Mouse (Mus musculus) retina, postnatal 7 days (tissue): ENCODE measurements around the gene Magi2.
"Not testable (repeated sequence)": the region's sequence is repeated elsewhere in the genome, so short reads cannot be mapped to it uniquely, and the experiment has no call there.

Source experiments
- DNase-seq: peaks from one replicate; pipeline ENCODE4 v3.0.0-alpha.2; 2012; ENCODE audit warnings: low read depth, low spot score

Gene Magi2

DNA sequence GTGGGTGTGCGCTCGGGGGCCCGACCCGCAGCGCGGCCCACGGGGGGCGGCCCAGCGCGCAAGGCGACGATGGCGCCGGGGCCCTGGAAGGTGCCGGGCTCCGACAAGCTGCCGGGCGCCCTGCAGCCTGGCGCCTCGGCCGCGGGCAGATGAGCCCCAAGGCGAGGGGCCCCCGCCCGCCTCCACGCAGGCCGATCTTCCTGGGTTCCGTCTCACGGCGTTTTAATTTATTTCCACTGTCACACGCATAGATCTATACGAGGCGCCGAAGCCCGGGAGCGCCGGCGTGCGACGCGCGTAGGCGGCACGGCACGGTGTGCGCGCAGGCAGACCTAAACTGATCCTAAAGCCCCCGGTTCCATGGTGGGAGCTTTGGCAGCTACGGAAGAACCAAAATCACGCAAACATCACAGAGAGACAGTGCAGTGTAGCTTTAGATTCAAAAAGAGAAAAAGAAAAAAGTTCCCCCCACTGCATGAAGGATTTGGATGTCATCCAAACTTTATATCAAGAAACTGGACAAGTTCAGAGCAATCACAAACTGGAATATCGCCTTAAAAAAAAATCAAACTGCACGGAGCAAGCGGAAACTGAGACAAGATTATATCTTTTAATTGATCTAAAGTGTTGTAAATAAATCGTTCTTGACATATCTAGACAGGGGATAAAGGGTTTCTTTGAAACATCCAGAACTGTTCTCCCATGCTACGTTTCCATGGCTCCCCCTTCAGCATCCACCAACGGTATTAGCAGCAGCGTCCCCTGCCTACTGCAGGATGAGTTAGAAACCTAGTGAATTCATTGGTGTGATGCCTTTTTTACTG is 1475.9 kb downstream of the Magi2 start:
- DNase-seq = peak; percentile 16

- no peak for DNase-seq
These were observed 1476.5 kb downstream of the Magi2 start for GRCm38 (mm10) chr5:20703304-20703700.

DNA sequence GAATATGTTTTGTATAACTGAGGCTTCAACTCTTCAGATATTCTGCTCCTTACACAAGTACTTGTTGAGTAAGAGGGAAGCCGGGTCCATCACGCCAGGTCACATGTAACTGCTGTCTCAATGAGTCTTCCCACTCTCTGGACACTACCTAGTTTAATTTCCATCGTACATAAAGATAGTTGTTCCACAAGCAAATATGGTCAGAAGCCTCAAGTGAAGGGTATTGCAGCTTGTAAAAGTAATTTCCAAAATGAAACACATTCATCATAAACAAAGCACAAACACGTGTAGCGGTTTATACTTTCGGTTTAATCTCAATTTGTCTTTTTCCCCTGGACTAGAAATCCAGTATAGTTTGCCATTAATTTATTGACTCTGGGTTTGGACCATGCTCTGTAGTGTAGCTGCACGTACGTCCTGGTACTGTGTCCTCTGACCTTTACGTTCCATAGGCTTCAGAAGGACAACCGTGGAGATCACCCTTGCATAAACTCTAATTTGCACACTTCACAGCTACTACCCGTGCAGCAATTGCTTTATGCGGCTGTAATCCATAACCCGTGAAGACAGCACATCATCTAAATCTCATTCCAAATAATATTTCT is 1477.2 kb downstream of the Magi2 start:
- DNase-seq = no peak

GRCm38 (mm10) chr5:20704886-20705285 is 1478.0 kb downstream of the Magi2 start:
- DNase-seq = no peak

DNA sequence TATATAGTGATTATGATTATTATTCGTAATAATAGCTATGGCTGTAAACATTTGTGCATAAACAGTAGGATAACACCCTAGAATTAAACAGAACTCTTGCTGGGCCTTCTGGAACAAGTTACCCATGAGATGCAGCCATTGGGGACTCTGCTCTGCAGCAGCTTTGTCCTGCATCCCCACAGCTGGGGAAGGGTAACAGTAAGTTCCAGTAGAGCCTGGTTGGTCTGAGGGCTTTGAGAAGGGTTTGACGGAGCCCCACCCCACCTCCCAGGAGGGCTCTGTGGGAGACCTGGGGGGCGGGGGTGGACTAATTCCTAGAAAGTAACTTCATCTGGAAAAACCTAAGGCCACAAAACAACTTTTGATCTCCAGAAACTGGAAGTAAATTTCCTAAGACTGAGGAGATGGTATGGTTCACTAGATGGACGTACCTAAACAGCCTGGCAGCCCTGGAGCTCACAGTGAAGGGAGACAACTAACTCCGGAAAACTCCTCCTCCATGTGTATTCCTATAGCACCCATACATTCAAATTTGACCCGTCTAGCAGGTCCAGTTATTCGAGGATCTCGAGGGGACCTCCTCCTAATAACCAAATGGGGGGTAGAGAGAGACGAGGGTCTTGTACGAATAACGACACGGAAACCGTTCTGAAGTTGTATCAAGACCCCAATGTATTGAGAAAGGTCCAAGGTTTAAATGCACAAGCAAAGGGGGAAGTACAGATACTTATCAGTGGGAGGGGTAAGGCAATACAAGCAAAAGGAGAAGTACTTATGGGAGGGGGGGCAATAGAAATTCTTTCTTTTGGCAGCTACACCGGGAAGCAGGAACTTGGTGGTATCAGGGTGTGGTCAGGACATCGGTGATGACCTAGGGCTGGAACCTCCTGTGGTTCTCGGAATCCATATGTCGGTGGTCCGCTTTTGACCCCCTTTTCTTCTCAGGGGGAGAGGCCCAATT is 1479.8 kb downstream of the Magi2 start:
- not testable (repeated sequence) for DNase-seq

DNA sequence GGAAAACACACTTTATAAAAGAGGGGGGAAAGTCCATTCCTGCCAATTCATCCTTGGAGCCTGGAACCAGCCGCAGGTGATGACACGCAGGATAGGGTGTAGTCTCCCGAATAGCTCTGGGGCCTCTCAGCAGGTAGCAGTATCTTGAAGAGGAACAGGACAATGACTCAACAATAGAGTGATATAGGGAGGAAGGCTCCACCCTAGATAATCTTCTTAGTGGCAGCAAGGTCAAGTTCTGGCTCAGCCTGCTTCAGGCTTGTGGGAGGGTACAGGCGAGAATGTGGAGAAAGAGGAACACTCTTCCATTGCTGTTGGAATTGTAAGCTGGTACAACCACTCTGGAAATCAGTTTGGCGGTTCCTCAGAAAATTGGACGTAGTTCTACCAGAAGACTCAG is 1484.0 kb downstream of the Magi2 start:
- DNase-seq = not testable (repeated sequence)

DNA sequence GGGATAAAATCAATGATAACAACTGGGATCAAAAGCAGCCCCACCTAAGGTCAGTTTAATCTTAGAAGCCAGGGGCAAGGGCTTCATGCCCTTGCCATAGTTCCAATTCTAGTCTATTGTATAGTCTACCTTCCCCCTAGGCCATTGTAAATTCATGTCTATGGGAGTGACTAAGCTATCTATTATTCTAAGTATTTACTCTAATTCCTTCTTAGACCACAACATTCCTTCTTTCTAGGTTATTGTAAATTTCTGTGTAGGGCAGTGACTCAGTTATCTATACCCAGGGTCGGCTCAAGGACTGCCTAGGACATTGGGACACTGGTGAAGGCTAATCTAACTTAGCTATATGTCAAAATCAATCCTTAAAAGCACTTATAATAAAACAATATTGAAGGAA is 1487.8 kb downstream of the Magi2 start:
- not testable (repeated sequence) for DNase-seq

DNA sequence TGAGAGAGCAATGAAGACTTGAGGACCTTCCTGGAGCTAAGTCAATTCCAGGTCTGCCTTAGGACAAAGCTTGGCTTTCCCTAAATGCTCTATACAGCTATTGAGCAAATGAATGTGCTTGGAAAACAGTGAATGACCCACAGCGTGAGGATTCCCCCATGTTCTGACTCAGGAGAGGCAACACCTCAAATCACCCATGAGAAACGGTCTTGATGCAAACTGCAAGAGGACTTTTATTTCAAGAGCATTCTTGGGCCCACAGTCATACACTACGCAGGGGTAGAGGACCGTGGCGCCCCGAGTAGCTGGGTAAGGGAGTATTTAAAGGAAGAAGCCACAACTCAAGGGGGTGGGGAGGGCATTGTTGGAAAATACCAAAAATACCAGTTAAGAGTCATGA is 1489.1 kb downstream of the Magi2 start:
- DNase-seq = not testable (repeated sequence)

DNA sequence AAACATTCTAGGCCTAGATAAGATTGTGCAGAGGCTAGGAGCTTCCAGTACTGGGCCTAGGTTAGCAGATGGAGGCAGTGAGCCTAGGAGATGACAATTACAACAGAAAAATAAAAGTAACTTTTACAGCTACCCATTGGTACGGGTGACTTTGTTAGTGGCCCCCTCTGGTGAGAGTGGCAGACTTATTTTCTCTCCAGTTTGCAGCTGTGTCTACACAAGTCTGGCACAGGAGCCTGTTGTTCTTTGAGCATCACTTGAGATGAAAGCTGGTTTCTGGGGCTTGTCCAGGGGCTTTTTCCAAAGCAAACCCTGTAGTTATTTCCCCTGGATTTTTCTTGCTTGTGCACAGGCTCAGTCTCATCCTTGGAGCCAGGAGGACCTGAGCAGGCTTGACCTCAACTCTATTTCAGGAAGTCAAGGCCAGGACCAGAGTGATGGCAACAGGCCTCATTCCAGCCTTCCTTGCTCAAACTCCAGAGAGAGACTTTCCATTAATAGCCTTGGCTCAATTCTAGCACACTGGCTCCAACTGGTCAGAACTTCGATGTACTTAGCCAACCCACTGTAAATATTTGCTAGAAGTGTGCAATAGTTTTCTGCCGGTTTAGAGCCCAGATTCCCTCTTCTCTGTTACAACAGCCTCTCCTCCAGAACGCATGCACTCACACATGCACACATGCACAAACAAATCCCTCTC is 1493.5 kb downstream of the Magi2 start:
- DNase-seq = no peak

DNA sequence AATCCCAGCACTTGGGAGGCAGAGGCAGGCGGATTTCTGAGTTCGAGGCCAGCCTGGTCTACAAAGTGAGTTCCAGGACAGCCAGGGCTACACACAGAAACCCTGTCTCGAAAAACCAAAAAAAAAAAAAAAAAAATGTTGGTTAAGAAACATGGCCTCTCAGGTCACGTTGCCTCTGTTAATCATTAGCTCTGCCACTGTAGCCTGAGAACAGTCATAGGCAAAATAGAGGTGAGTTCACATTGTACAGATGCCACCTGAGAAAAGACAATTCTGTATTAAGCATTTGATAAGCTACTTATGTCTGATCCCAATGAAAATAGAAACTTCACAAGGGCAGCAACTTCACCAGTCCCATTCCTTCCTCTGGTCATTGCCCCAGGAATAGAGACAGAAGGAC is 1496.4 kb downstream of the Magi2 start:
- DNase-seq = not testable (repeated sequence)

GRCm38 (mm10) chr5:20738795-20739194 is 1512.0 kb downstream of the Magi2 start:
- DNase-seq = no peak

DNA sequence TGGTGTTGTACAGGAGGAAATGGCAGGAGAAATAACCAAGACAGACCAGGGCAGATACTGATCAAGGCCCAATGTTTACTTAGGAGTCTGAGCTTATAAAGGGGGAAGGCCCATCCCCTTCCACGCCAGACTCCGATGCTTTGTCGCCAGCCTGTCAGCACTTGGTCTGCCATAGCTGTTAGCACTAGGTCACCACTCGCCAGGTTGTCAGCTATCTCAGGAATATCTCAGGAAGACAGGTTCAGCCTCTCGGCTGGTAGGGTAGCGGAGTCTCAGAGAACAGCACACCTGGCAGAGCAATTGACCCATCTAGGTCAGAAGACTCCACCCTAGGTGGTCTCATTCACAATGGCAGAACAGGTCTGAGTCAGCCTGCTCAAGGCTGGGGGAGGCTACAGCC is 1514.4 kb downstream of the Magi2 start:
- DNase-seq = no peak

DNA sequence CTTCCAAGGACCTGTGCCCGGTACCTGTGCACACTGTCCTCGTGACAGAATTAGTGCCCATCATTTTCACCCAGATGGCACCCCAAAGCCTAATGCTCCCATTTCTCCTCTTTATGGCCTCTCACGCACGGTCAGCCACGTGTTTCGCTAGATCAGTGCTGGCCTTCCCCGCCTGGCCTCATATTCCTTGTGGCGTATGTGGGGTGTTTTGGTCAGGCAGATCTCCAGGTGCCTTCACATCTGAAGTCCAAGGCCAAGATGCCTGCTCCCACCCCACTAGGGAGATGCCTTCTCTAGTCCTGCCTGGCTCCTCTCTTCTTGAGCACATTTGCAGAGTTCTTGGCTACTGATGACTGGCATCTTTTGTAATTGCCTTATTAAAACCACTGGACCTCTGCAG is 1515.1 kb downstream of the Magi2 start:
- no peak for DNase-seq

- no peak for DNase-seq
These were observed 1521.3 kb downstream of the Magi2 start for GRCm38 (mm10) chr5:20748142-20748541.

GRCm38 (mm10) chr5:20748856-20749255 is 1522.0 kb downstream of the Magi2 start:
- no peak for DNase-seq

GRCm38 (mm10) chr5:20749535-20749934 is 1522.7 kb downstream of the Magi2 start:
- no peak for DNase-seq

DNA sequence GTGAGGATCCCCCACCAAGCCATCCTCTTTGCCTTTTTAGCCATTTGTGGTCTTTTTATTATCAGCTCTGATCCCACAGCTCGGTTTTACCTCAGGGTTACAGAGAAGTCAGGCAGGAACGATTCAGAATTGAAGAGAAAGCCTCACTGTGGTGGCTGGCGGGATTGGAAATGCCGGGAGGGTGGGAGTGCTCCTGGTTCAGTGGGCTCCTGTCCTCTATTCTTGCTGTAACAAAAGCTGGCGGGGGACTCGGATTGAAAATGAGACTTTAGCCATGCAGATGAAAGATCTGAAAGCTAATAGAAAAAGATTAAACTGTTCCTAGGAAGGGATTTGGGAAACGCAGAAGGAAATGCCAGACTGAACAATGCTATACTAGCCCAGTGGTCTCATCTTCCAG is 1524.2 kb downstream of the Magi2 start:
- no peak for DNase-seq

DNA sequence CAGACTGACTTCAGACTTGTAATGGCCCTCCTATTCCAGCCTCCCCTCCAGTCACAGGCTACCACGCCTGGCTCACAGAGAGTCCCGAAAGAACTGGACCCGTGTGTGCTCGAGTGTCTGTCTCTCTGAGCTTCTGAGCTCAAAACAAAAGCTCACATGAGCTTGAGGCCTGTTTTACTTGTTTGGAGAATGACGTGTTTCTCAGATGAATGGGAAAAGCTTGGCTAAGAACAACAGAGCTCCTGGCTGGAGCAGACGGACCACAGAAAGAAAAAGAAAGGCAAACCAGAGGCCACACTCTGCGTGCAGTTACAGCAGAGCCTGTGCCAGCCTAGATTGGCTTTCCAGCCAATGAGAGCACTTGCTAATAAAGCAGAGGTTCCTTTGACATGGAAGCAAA is 1524.9 kb downstream of the Magi2 start:
- DNase-seq = no peak

DNA sequence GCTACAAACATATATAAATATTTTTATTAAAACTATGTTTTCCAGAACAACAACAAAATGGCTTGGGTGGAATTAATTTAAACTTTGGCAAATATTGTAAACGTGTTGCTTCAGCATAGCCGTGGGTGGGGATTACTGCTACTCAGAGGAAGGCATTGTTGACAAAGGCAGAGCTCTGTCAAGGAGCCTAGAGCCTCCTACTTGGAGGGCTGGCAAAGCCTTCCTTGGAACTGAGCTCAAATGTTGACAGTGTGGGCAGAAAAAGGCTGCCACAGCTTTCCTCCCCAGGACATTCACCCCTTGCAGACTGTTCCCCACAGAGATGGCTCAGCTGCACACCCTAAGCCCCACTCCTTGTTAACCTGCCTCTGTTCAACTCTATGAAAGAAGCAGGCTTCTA is 1526.3 kb downstream of the Magi2 start:
- no peak for DNase-seq

GRCm38 (mm10) chr5:20753963-20754362 is 1527.1 kb downstream of the Magi2 start:
- no peak for DNase-seq
